Comparison of ENCODE assay signal across 9 mouse cellular contexts in genomic region chr14:36862387-36862786, GRCm38 (mm10).
DNase-seq lines count a peak whose midpoint lies in the region; ATAC-seq lines count a peak whose summit lies in the region.
"Had no signal": no experiment of that assay in that cellular context is flagged by ENCODE, and none has a peak within 500 bp of the region (broad histone marks: within the 10 kb centered on the region; RNA-seq: fewer than 3 reads in every experiment).

No protein-coding gene starts in this region.

- H3K27ac ChIP-seq in midbrain, embryonic 15.5 days = no peak overlapping the region

- H3K9ac ChIP-seq in midbrain, embryonic 15.5 days = no peak overlapping the region

- peak; percentile 38; the same call in 1 of the 2 replicates for ATAC-seq in midbrain, embryonic 15.5 days (replicated peaks)

- peak; percentile 65 for DNase-seq in layer of hippocampus, adult 11-12 months (ENCODE audit: low spot score)
- DNase-seq in layer of hippocampus, adult 9-10 months (ENCODE audit: low spot score) = no peak
- peak; percentile 28 for DNase-seq in MEL-GATA-1-ER (ENCODE audit: extremely low read depth, low read depth)
- DNase-seq in embryo, embryonic 10 days (ENCODE audit: low spot score) = peak; percentile 72
- DNase-seq in heart, postnatal 14 days = peak; percentile 38 to 65
- DNase-seq in left cerebral cortex, postnatal 25 days (ENCODE audit: low spot score in 2 of 2) = peak; percentile 33 to 48
- DNase-seq in thymus, postnatal 25 days = peak; percentile 55

- no peaks in the 10 kb centered on the region for H3K9me3 ChIP-seq in midbrain, embryonic 15.5 days

- no peak overlapping the region for H3K4me3 ChIP-seq in midbrain, embryonic 15.5 days
- H3K4me3 ChIP-seq: megakaryocyte, embryonic 14.5 days had no signal

- no peaks in the 10 kb centered on the region for H3K36me3 ChIP-seq in midbrain, embryonic 15.5 days (replicated peaks)

- WGBS in midbrain, embryonic 15.5 days = 26% methylated on average over 7 of the region's 7 CpGs

- no peak overlapping the region for H3K4me2 ChIP-seq in midbrain, embryonic 15.5 days

- intact Hi-C loops in heart, postnatal 14 days (cut with DNase I) = loop anchor here (10.0 kb wide), 1 partner anchor 262 kb away; no protein-coding TSS in a partner anchor
- intact Hi-C loops in left cerebral cortex, postnatal 25 days (cut with DNase I) = no loop called here

- no peaks in the 10 kb centered on the region; the same call in 1 of the 2 replicates for H3K4me1 ChIP-seq in midbrain, embryonic 15.5 days

- H3K27me3 ChIP-seq in midbrain, embryonic 15.5 days (replicated peaks) = no peaks in the 10 kb centered on the region
